Mouse (Mus musculus): ENCODE data around the gene Zkscan2. TPM values are rescaled to one million over a fixed set of nuclear protein-coding genes. Genes with fewer than 3 reads are reported as not detected.
A peak's percentile ranks its signal among the peaks of the same experiment; 100 is the strongest.

Zkscan2 gene
- total RNA-seq, 2 experiments from 2014 or later = not detected

- no peak for ATAC-seq (ENCODE audit: poor library complexity, severe bottlenecking)
These were observed 51.5 kb downstream of the Zkscan2 start for GRCm38 (mm10) chr7:123448794-123449193.

- no peak for ATAC-seq (ENCODE audit: poor library complexity, severe bottlenecking)
These were observed 58.2 kb downstream of the Zkscan2 start for GRCm38 (mm10) chr7:123442079-123442478.

DNA sequence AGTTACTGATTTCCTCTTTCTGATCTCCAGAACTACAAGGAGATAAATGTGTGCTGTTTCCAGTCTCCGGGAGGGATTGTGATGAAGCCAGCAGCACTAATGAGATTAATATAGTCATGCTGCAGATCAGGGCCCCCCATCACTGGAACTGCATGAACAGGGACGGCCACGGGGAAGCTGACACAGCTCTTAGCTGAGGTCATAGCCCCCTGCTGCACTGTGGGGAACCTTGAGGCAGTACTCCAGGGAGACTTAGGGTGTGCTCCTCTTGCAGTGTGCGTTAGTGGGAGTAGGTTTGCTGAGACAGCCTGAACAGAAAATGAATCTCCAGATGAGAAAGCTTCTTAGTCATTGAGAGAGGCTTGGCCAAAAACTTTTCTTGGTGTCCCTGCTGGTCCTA lies 69.0 kb downstream of the Zkscan2 start:
- no peak for ATAC-seq (ENCODE audit: poor library complexity, severe bottlenecking)

GRCm38 (mm10) chr7:123430411-123430705 lies 69.9 kb downstream of the Zkscan2 start:
- peak; percentile 28 for ATAC-seq (ENCODE audit: poor library complexity, severe bottlenecking)

DNA sequence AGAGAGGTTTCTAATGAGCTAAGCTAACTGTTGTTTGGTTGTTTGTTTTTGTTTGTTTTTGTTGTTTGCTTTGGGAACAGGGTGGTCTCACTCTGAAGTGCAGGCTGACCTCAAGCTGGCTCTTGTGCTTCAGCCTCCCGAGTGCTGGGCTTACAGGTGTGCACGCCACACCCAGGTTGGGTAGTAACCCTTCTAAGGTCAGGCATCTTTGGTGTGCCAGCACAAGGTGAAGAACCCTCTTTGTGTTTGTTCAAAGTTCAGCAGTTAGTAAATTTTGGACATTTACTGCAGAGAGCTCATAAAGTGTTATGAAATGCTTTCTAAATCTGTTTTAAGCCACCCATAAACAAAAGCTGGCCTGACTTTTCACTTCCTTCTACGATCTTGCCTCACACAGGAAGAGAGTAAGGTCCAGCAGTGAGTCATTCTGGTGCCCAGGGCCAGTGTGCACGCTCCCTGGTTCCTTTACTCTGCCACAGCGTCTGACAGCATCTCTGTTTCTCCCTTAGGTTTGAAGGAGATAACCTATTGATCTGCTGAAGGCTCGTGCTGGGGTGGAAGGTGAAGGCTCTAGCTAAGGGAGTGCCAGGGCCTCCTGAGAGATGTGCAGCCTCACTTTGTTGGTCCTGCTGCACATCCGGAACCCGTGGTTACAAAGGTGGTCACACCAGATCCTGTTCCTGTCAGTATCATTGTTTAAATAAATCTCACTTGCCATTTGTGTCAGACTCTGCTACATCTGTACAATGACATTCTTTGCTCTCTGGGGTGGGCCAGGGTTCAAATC lies 70.4 kb downstream of the Zkscan2 start:
- peak; percentile 96 for ATAC-seq (ENCODE audit: poor library complexity, severe bottlenecking)

Other genes with a start within 250 kb of the Zkscan2 start
- 22.6 and 23.4 TPM in 2 replicates for gene Lcmt1, start 130.7 kb downstream of the Zkscan2 start, total RNA-seq (2015)
- 30.1 and 37.4 TPM in 2 replicates for gene Lcmt1, start 130.7 kb downstream of the Zkscan2 start, total RNA-seq (2017)
- gene Arhgap17, start 130.5 kb downstream of the Zkscan2 start, total RNA-seq (2015) = 123 and 129 TPM in 2 replicates
- 40.7 and 51.7 TPM in 2 replicates for gene Arhgap17, start 130.5 kb downstream of the Zkscan2 start, total RNA-seq (2017)
- gene Aqp8, start 38.2 kb downstream of the Zkscan2 start, total RNA-seq (2015) = not detected in 2 replicates
- not detected in 2 replicates for gene Aqp8, start 38.2 kb downstream of the Zkscan2 start, total RNA-seq (2017)